Mouse (Mus musculus): ENCODE measurements around the gene Sec22c. TPM values are rescaled to one million over a fixed set of nuclear protein-coding genes. Genes with fewer than 3 reads are reported as not detected.

The Sec22c gene
- 42.4 TPM for total RNA-seq (2023)

GRCm38 (mm10) chr9:121704646-121705625 is at the start of gene Sec22c:
TSS of gene Sec22c (minus strand) at chr9:121705490.

DNA sequence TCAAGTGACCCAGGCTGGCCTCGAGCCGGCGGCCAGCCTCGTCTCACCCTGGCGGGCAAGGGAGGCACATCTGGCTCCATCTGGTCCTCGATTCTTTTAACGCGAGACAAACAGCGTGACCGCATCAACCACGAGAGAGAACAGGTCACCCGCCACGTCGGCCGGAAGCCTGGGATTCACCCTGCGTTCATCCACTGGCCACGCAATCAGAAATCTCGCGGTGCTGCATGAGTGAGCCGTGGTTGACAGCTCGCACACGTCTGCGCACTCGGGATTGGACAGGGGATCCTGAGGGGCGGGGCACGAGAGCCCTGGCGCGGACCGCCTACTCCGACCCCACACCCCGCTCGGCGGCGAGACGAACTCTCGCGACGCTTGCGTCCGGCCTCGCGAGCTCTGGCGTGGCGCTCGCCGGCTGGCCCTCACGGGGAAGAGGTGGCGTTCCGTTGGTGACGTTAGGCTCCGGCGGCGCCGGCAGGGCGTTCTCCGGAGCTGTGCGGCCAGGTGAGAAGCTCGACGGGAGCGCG is 13.6 kb upstream of the Sec22c start, which contains the start of gene Nktr:
Gene Nktr (plus strand): TSS at position 378 of the 527 bp plus-strand sequence.

DNA sequence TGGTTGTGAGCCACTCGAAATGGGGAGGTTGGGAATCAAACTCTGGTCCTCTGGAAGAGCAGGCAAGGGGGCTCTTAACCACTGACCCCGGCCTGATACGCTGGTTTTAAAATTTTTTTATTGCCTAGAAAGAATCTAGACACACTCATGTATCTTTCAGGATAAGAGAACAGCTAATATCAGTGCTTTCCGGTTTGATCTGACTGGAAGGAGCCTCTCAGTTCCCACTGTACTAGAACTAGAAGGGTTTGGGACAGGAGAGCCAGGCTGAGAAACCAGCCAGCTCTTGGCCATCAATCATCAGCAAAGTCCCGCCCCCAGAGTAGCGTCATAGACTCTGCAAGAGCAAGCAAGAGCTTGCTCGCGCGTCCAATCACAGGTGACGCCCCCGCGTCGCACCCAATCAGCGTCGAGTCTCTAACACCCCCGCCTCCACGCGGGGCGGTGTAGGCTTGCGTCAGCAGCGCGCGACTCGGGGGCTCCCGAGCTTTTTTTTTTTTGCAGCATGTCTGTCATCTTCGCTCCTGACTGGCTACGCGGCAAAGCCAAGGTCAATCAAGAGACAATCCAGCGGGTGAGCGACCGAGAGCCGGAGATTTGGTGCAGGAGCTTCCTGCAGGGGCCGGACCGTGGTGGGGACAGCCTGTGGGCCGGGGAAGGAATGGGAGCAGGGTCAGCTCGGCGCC is 4.8 kb upstream of the Sec22c start, which contains the start of gene Ss18l2:
Gene Ss18l2 (plus strand): TSS at position 432 of the 686 bp plus-strand sequence.

GRCm38 (mm10) chr9:121642401-121643181 is 62.7 kb downstream of the Sec22c start, which contains the start of gene Vipr1:
TSS of gene Vipr1 (plus strand) at chr9:121642716.

DNA sequence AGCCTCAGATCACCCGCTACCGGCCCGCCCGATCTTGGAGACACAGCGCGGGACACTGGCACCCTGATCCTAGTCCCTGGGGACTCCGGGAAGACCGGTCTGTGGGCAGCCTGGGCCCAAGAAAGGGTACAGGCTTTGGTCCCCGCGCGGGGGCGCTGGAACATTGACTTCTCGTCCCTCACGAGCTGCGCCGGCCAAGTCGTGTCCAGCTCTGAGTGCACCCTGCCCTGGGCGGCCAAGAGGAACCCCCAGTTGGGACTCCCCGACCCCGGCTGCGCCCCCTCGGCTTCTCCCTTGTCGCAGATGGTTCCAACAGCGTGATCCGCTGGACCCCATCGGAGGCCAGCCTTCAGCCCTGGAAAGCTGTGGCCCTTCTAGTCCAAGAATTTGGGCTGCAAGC is 63.3 kb downstream of the Sec22c start, which contains the start of gene Lyzl4:
Gene Lyzl4 (minus strand): TSS at position 96 of the 400 bp plus-strand sequence.

Other genes starting within 250 kb of the Sec22c start
- gene Cck, start 209.8 kb downstream of the Sec22c start, total RNA-seq (2023) = not detected
- not detected for gene Lyzl4, start 63.4 kb downstream of the Sec22c start, total RNA-seq (2023)
- gene Vipr1, start 62.8 kb downstream of the Sec22c start, total RNA-seq (2023) = 118 TPM
- gene Ss18l2, start 4.8 kb upstream of the Sec22c start, total RNA-seq (2023) = 16.1 TPM
- 305 TPM for gene Nktr, start 13.7 kb upstream of the Sec22c start, total RNA-seq (2023)
- gene Zfp651, start 53.8 kb upstream of the Sec22c start, total RNA-seq (2023) = 0.73 TPM
- gene Klhl40, start 72.1 kb upstream of the Sec22c start, total RNA-seq (2023) = not detected
- not detected for gene Hhatl, start 87.0 kb upstream of the Sec22c start, total RNA-seq (2023)
- 0.85 TPM for gene Ccdc13, start 134.0 kb upstream of the Sec22c start, total RNA-seq (2023)
- 31.8 TPM for gene Higd1a, start 152.9 kb upstream of the Sec22c start, total RNA-seq (2023)
- 2.1 TPM for gene Ackr2, start 192.9 kb upstream of the Sec22c start, total RNA-seq (2023)
- gene Cyp8b1, start 210.8 kb upstream of the Sec22c start, total RNA-seq (2023) = not detected
- gene Fam198a, start 245.5 kb upstream of the Sec22c start, total RNA-seq (2023) = not detected

Measured in CD4-positive naive resting alpha-beta T cell, adult 76 days (primary cell).